Mouse (Mus musculus) heart, embryonic 12.5 days (tissue): ENCODE results near the gene C2cd4d. TPM values are rescaled to one million over a fixed set of nuclear protein-coding genes. Genes with fewer than 3 reads are reported as not detected.
A peak's percentile ranks its signal among the peaks of the same experiment; 100 is the strongest.

Source experiments
- ATAC-seq: fragments of 200-750 bp; cut with Nextera tagmentation; 2 replicates; pipeline ENCODE4 v1.8.0; 2017; ENCODE audit warnings: moderate TSS enrichment, moderate library complexity; ENCODE audit not compliant: insufficient number of reproducible peaks, low FRiP score
- H3K27ac ChIP-seq: fragments of 300-500 bp; sonication (generic); 2 replicates; pipeline ENCODE4 v1.5.1; 2016; ENCODE audit warnings: mild to moderate bottlenecking, moderate library complexity; ENCODE audit not compliant: poor library complexity, severe bottlenecking
- H3K27me3 ChIP-seq: fragments of 300-500 bp; sonication (generic); replicated peaks from 2 replicates; pipeline ENCODE4 v1.6.1; 2016; ENCODE audit warnings: mild to moderate bottlenecking, moderate library complexity
- H3K36me3 ChIP-seq: fragments of 300-500 bp; sonication (generic); 2 replicates; pipeline ENCODE4 v1.6.1; 2016; ENCODE audit warnings: mild to moderate bottlenecking, moderate library complexity
- H3K4me1 ChIP-seq: fragments of 300-500 bp; sonication (generic); replicated peaks from 2 replicates; pipeline ENCODE4 v1.6.1; 2016; ENCODE audit warnings: mild to moderate bottlenecking
- H3K4me2 ChIP-seq: fragments of 300-500 bp; sonication (generic); 2 replicates; pipeline ENCODE4 v1.6.1; 2016; ENCODE audit warnings: mild to moderate bottlenecking, moderate library complexity
- H3K4me3 ChIP-seq: fragments of 300-500 bp; sonication (generic); 2 replicates; pipeline ENCODE4 v1.5.1; 2016; ENCODE audit warnings: mild to moderate bottlenecking
- H3K9ac ChIP-seq: fragments of 300-500 bp; sonication (generic); 2 replicates; pipeline ENCODE4 v1.6.1; 2016; ENCODE audit warnings: mild to moderate bottlenecking, moderate library complexity
- H3K9me3 ChIP-seq: fragments of 300-500 bp; sonication (generic); replicated peaks from 2 replicates; pipeline ENCODE4 v1.6.1; 2016; ENCODE audit warnings: mild to moderate bottlenecking, moderate library complexity
- WGBS: fragments of 180-500 bp; shearing (Covaris S2); methylation state at CpG from one replicate; pipeline ENCODE4 v1.1.7; 2016; 5-methylcytosine and 5-hydroxymethylcytosine counted together
- polyA plus RNA-seq: library from polyadenylated mRNA; unstranded; fragments of >200 nt; fragmentation: Nextera tagmentation; extraction: Ambion mirVana; gene quantifications from 2 replicates; pipeline ENCODE4 v1.2.1, GENCODE M21; 2016

The C2cd4d gene
- polyA plus RNA-seq = 0.66 and 0.90 TPM in 2 replicates

DNA sequence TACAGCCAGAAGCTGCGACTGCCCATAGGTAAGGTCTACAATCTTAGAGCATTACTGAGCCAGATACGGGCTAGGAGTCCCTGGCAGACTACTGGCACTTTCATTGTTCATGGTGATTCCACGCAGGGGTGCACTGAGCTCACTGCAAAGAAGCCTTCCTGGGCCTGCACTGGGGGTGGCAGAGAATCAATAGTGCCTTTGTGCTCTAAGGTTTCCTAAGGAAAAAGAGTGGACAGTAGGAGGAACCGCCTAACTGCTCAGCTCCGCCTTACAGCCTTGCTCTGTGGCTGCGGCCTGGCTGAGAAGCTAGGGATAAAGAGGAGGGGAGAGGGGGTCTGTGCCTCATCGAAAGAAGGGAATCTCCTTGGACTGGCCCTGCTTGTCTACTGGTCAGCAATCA is at the start of gene C2cd4d:
C2cd4d (plus strand) TSS at position 301 of the 400 bp plus-strand sequence.
- Histone ChIP-seq H3K27me3 (peaks cover 62% of the 10 kb centered on the region), H3K4me3 (peak within 1 kb of the TSS; percentile 58), H3K4me1 (peaks cover 7% of the 10 kb centered on the region; the same call in 1 of the 2 replicates), H3K9me3 (no peaks in the 10 kb centered on the region), H3K36me3 (no peaks in the 10 kb centered on the region), H3K27ac (no peak within 1 kb of the TSS), H3K9ac (peak within 1 kb of the TSS; percentile 76), H3K4me2 (peak within 1 kb of the TSS; percentile 95)
- no peak for ATAC-seq
- WGBS = 52% methylated on average over 7 of the region's 7 CpGs

GRCm38 (mm10) chr3:94328681-94329080 is 33.6 kb upstream of the C2cd4d start:
- no peak for ATAC-seq
- Histone ChIP-seq H3K36me3 (peaks cover 12% of the 10 kb centered on the region), H3K27ac (no peak overlapping the region), H3K4me2 (no peak overlapping the region), H3K9ac (no peak overlapping the region), H3K27me3 (no peaks in the 10 kb centered on the region), H3K4me3 (no peak overlapping the region), H3K4me1 (no peaks in the 10 kb centered on the region), H3K9me3 (no peaks in the 10 kb centered on the region)
- 68% methylated on average over 3 of the region's 3 CpGs for WGBS

DNA sequence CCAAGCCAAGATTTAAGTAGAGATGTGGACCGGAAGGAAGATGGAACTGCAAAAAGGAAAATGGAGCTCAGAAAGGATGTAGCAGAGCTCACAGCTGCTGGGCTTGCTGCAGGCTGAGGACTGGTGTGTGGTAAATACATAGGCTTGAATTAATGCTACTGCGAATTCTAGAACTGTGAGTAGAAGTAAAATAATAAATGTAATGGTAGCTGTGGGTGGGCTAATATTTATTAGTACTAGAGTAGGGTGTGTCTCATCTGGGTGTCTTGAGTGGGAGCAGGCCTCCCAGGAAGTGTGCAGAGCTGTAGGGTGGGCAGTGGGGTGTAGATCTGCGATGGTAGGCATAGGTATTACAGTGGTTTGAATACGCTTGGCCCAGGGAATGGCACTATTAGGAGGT is 27.8 kb upstream of the C2cd4d start:
- H3K4me3 ChIP-seq = no peak overlapping the region
- H3K9me3 ChIP-seq = no peaks in the 10 kb centered on the region
- no peak overlapping the region for H3K4me2 ChIP-seq
- ATAC-seq = no peak
- no peaks in the 10 kb centered on the region for H3K4me1 ChIP-seq
- peaks cover 5% of the 10 kb centered on the region; the same call in 1 of the 2 replicates for H3K36me3 ChIP-seq
- no peak overlapping the region for H3K9ac ChIP-seq
- no peaks in the 10 kb centered on the region for H3K27me3 ChIP-seq
- WGBS = 85% methylated on average over 4 of the region's 4 CpGs
- no peak overlapping the region for H3K27ac ChIP-seq

DNA sequence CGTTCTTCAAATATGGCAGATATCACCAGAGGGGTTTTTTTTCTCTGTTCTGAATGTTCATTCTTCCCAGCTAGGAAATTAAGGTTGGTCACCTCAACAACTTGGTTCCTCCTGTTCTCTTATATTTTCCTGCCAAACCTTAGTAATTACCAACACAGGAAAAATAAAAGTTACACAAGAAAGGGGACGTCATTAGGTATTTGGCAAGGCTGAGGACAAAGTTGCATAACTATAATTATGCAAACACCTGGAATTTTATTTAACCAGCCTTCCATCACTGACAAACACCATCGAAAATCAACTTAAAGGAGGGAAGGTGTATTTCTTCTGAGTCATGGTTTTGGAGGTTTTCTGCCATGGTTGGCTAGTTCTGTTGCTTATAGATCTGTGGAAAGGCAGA is 23.7 kb upstream of the C2cd4d start:
- WGBS = 80% methylated on average over 3 of the region's 3 CpGs
- Histone ChIP-seq H3K27me3 (no peaks in the 10 kb centered on the region), H3K4me3 (no peak overlapping the region), H3K9ac (no peak overlapping the region), H3K36me3 (no peaks in the 10 kb centered on the region), H3K9me3 (no peaks in the 10 kb centered on the region), H3K27ac (no peak overlapping the region), H3K4me1 (peaks cover 10% of the 10 kb centered on the region), H3K4me2 (no peak overlapping the region)
- ATAC-seq = no peak

DNA sequence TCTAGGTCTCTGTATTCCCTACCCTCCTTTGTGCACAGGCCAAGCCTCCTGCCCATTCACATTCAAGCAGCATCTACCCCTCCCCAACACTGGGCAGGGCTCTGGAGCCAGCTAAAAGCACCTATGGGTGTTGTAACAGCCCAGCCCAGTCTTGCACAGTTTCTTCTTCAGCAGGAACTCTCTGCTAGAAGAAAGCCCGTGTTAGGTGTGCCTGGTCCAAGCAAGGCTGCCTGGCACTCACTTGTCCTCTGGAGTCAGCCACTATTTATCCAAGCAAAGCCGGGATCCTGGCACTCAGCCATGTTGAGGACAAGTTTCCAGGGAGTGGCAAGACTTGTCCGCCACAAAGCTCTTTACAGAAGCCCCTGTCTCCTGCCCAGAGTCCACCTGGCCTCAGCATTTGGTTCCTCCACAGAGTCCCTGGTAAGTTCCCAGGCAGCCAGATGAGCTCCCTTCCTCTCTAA is 20.2 kb upstream of the C2cd4d start, which contains the start of gene Them5:
Them5 (plus strand) TSS at position 141 of the 464 bp plus-strand sequence.
- Histone ChIP-seq H3K9ac (no peak within 1 kb of the TSS), H3K27me3 (no peaks in the 10 kb centered on the region; the same call in 1 of the 2 replicates), H3K4me2 (no peak within 1 kb of the TSS), H3K36me3 (no peaks in the 10 kb centered on the region), H3K4me3 (no peak within 1 kb of the TSS), H3K4me1 (peaks cover 10% of the 10 kb centered on the region), H3K9me3 (no peaks in the 10 kb centered on the region), H3K27ac (no peak within 1 kb of the TSS)
- WGBS = 33% methylated on average over 3 of the region's 3 CpGs
- ATAC-seq = no peak; the same call in 1 of the 2 replicates

- H3K27ac ChIP-seq = no peak overlapping the region
- no peak for ATAC-seq
- H3K36me3 ChIP-seq = no peaks in the 10 kb centered on the region
- no peaks in the 10 kb centered on the region; the same call in 1 of the 2 replicates for H3K27me3 ChIP-seq
- WGBS = 40% methylated on average over 1 of the region's 1 CpGs
- H3K9me3 ChIP-seq = no peaks in the 10 kb centered on the region
- H3K4me2 ChIP-seq = no peak overlapping the region
- H3K9ac ChIP-seq = no peak overlapping the region
- no peak overlapping the region for H3K4me3 ChIP-seq
- peaks cover 10% of the 10 kb centered on the region for H3K4me1 ChIP-seq
Measured at GRCm38 (mm10) chr3:94342552-94342951, 19.7 kb upstream of the C2cd4d start.

DNA sequence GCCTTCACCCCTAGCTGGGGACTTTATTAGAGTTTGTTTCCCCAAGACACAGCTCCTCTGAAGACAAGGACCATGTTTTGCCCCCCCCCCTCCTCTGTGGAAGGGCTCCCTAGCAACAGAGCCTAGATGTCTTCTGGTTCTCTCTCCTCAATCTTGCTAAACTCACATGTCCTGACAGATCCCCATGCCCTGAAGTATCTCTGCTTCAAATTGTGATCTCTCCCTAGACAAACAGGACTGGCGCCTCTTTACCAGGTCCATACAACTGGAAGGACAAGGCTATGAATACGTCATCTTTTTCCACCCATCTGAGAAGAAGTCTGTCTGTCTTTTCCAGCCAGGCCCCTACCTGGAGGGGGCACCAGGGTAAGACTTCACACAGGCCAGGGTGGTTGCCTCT is 18.1 kb upstream of the C2cd4d start:
- 73% methylated on average over 2 of the region's 2 CpGs for WGBS
- no peaks in the 10 kb centered on the region for H3K36me3 ChIP-seq
- H3K4me3 ChIP-seq = no peak overlapping the region
- no peak overlapping the region for H3K27ac ChIP-seq
- no peak overlapping the region for H3K4me2 ChIP-seq
- no peaks in the 10 kb centered on the region; the same call in 1 of the 2 replicates for H3K27me3 ChIP-seq
- no peak overlapping the region for H3K9ac ChIP-seq
- H3K4me1 ChIP-seq = peaks cover 10% of the 10 kb centered on the region
- ATAC-seq = no peak
- H3K9me3 ChIP-seq = no peaks in the 10 kb centered on the region

GRCm38 (mm10) chr3:94344897-94345296 is 17.3 kb upstream of the C2cd4d start:
- 63% methylated on average over 3 of the region's 3 CpGs for WGBS
- H3K4me2 ChIP-seq = no peak overlapping the region
- no peak for ATAC-seq
- peaks cover 10% of the 10 kb centered on the region for H3K4me1 ChIP-seq
- H3K27me3 ChIP-seq = no peaks in the 10 kb centered on the region; the same call in 1 of the 2 replicates
- no peaks in the 10 kb centered on the region for H3K9me3 ChIP-seq
- no peak overlapping the region for H3K9ac ChIP-seq
- H3K27ac ChIP-seq = no peak overlapping the region
- H3K36me3 ChIP-seq = no peaks in the 10 kb centered on the region
- H3K4me3 ChIP-seq = no peak overlapping the region

DNA sequence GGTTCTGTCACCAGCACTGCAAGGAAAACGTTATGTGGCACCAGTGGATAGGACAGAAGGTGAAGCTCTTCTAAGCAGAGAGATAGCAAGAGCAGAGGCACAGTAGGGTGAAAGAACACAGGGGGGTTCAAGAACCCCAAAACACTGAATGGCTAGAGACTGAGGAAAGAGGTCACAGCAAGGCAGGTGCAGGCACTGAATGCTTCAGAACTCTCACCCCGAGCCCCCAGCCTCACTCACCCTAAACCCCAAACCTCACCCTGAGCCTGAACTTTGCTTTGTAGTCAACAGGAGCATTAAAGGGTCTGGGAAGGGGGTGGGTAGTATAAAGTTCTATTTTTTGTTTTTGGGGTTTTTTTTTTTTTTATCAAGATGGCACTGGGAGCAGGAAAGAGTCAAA is 14.1 kb upstream of the C2cd4d start:
- 70% methylated on average over 2 of the region's 2 CpGs for WGBS
- no peak for ATAC-seq

DNA sequence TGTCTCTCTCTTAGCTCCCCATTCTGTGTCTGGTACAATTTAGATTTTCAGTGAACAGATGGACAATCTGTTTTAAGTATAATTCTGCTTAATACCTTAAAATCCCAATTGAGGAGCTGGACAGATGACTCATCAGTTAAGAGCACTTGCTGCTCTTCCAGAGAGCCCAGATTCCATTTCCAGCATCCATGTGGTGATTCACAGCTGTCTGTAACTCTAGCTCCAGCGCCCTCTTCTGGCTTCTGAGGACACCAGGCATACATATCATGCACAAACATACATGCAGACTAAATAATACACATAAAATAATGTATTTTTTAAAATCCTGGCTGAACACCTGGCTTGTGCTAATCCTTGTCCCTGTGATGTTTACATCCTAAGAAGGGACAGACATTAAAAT is 1.4 kb upstream of the C2cd4d start:
- no peak for ATAC-seq
- no peak overlapping the region for H3K4me2 ChIP-seq
- no peaks in the 10 kb centered on the region for H3K9me3 ChIP-seq
- H3K36me3 ChIP-seq = no peaks in the 10 kb centered on the region
- 0% methylated on average over 1 of the region's 1 CpGs for WGBS
- H3K27me3 ChIP-seq = peaks cover 53% of the 10 kb centered on the region
- no peak overlapping the region for H3K27ac ChIP-seq
- H3K4me3 ChIP-seq = no peak overlapping the region
- peaks cover 7% of the 10 kb centered on the region; the same call in 1 of the 2 replicates for H3K4me1 ChIP-seq
- H3K9ac ChIP-seq = no peak overlapping the region

More for the DNA sequence above, 14.1 kb upstream of the C2cd4d start:
- H3K9me3 ChIP-seq = peaks cover 9% of the 10 kb centered on the region; the same call in 1 of the 2 replicates
- H3K4me2 ChIP-seq = no peak overlapping the region
- H3K4me3 ChIP-seq = no peak overlapping the region
- H3K9ac ChIP-seq = no peak overlapping the region
- no peaks in the 10 kb centered on the region; the same call in 1 of the 2 replicates for H3K27me3 ChIP-seq
- H3K27ac ChIP-seq = no peak overlapping the region
- no peaks in the 10 kb centered on the region for H3K36me3 ChIP-seq
- H3K4me1 ChIP-seq = no peaks in the 10 kb centered on the region

- no peak overlapping the region for H3K27ac ChIP-seq
- peak overlapping the region; percentile 76 for H3K9ac ChIP-seq
- peak overlapping the region; percentile 58 for H3K4me3 ChIP-seq
- peak; percentile 63 for ATAC-seq
- peaks cover 7% of the 10 kb centered on the region; the same call in 1 of the 2 replicates for H3K4me1 ChIP-seq
- H3K4me2 ChIP-seq = peak overlapping the region; percentile 95
- H3K9me3 ChIP-seq = no peaks in the 10 kb centered on the region
- no peaks in the 10 kb centered on the region for H3K36me3 ChIP-seq
- WGBS = 5% methylated on average over 97 of the region's 97 CpGs
- H3K27me3 ChIP-seq = peaks cover 62% of the 10 kb centered on the region
Measured at GRCm38 (mm10) chr3:94363291-94364153, 1.3 kb downstream of the C2cd4d start.
